In the genomic region with DNA sequence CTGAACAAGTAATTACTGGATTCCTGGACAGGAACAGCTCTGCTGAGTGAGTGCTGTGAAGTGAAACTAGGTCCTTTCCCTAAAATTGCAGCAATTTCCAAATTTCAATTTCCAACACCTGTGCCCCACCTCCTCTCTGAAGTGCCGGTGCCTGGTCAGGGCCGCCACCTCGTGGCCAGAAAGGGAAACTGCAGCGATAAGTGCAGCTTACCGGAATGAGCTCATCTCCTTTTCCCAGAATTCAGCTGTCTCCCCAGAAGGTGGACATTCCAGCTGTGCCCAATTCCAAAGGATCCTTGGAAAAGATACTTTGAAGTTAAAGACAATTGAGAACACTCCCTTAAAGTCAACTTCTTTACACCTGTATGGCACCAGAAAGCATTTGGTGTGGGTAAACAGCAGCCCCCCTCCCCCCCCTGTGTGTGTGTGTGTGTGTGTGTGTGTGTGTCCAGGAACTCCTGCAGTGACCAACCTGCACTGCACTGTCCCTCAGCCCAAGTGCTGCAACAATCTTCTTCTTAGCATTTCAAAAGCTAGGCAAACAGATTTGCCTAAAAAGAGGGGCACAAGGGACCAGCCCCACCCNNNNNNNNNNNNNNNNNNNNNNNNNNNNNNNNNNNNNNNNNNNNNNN, we compare ENCODE assay signal across 9 mouse cellular contexts. TPM values are rescaled to one million over a fixed set of nuclear protein-coding genes. Genes with fewer than 3 reads are reported as not detected.
DNase-seq lines count a peak whose midpoint lies in the region; ATAC-seq and TF ChIP-seq lines count a peak whose summit lies in the region.
"Had no signal": no experiment of that assay in that cellular context is flagged by ENCODE, and none has a peak within 500 bp of the region (broad histone marks: within the 10 kb centered on the region; RNA-seq: fewer than 3 reads in every experiment).

No protein-coding gene starts in this region.

- H3K9me3 ChIP-seq in forebrain, embryonic 10.5 days: no peaks in the 10 kb centered on the region
- no peaks in the 10 kb centered on the region for H3K9me3 ChIP-seq in forebrain, embryonic 16.5 days (ENCODE audit: control insufficient read depth, low read length)
- no peaks in the 10 kb centered on the region for H3K9me3 ChIP-seq in intestine, embryonic 15.5 days
- H3K9me3 ChIP-seq: lung, embryonic 15.5 days had no signal

- no peak overlapping the region for H3K9ac ChIP-seq in forebrain, embryonic 16.5 days (replicated peaks; ENCODE audit: low read depth, low read length)
- no peak overlapping the region for H3K9ac ChIP-seq in intestine, embryonic 15.5 days
- H3K9ac ChIP-seq: lung, embryonic 15.5 days had no signal

- no peaks in the 10 kb centered on the region for H3K36me3 ChIP-seq in forebrain, embryonic 10.5 days (replicated peaks)
- H3K36me3 ChIP-seq in forebrain, embryonic 16.5 days (ENCODE audit: control insufficient read depth, insufficient read depth): no peaks in the 10 kb centered on the region
- no peaks in the 10 kb centered on the region for H3K36me3 ChIP-seq in intestine, embryonic 15.5 days
- H3K36me3 ChIP-seq: lung, embryonic 15.5 days had no signal

- peaks cover 4% of the 10 kb centered on the region; the same call in 1 of the 2 replicates for H3K4me1 ChIP-seq in forebrain, embryonic 10.5 days
- peaks cover 7% of the 10 kb centered on the region for H3K4me1 ChIP-seq in forebrain, embryonic 16.5 days (replicated peaks; ENCODE audit: control insufficient read depth, insufficient read depth, low read length)
- no peaks in the 10 kb centered on the region for H3K4me1 ChIP-seq in intestine, embryonic 15.5 days (replicated peaks)

- DNase-seq in forebrain, embryonic 10.5 days (ENCODE audit: extremely low spot score, low spot score): peak; percentile 67
- peak; percentile 85 for DNase-seq in cerebellum, adult 9-10 months
- peak; percentile 79 for DNase-seq in gastrocnemius, adult 2 months
- peak; percentile 48 to 70 for DNase-seq in left cerebral cortex, adult 8-10 months (ENCODE audit: low spot score in 2 of 2)
- DNase-seq in mesoderm, embryonic 11.5 days (ENCODE audit: low read depth, low spot score): peak; percentile 66
- peak; percentile 45 for DNase-seq in spleen, adult 12 weeks (ENCODE audit: low spot score)

- H3K4me2 ChIP-seq in forebrain, embryonic 16.5 days (ENCODE audit: low read length): no peak overlapping the region
- no peak overlapping the region for H3K4me2 ChIP-seq in intestine, embryonic 15.5 days (replicated peaks)
- H3K4me2 ChIP-seq: lung, embryonic 15.5 days had no signal

- intact Hi-C loops in gastrocnemius, adult 2 months (cut with DNase I): loop anchor here (1.0 kb wide), 1 partner anchor 59 kb away; no protein-coding TSS in a partner anchor

- 5% methylated on average over 5 of the region's 5 CpGs for WGBS in forebrain, embryonic 10.5 days
- 3% methylated on average over 5 of the region's 5 CpGs for WGBS in forebrain, embryonic 16.5 days
- WGBS in intestine, embryonic 15.5 days: 2% methylated on average over 5 of the region's 5 CpGs

- ATAC-seq in forebrain, embryonic 16.5 days: no peak
- ATAC-seq in intestine, embryonic 15.5 days: peak; percentile 74

- no peak overlapping the region for H3K4me3 ChIP-seq in forebrain, embryonic 10.5 days
- no peak overlapping the region for H3K4me3 ChIP-seq in forebrain, embryonic 16.5 days (replicated peaks; ENCODE audit: low read length)
- H3K4me3 ChIP-seq in gastrocnemius, adult 2 months: no peak overlapping the region
- H3K4me3 ChIP-seq in intestine, embryonic 15.5 days (replicated peaks): no peak overlapping the region
- H3K4me3 ChIP-seq: lung, embryonic 15.5 days had no signal

- 0 out of 2 replicates have a peak overlapping the region, but pooled peaks have one; percentile 30 for H3K27ac ChIP-seq in forebrain, embryonic 10.5 days
- no peak overlapping the region for H3K27ac ChIP-seq in forebrain, embryonic 16.5 days (ENCODE audit: low read length)
- H3K27ac ChIP-seq in gastrocnemius, adult 2 months: no peak overlapping the region
- H3K27ac ChIP-seq in intestine, embryonic 15.5 days: no peak overlapping the region
- H3K27ac ChIP-seq: lung, embryonic 15.5 days had no signal

- TF ChIP-seq CTCF in gastrocnemius, adult 2 months (IDR thresholded peaks at IDR 0.05): peak; percentile 99

- H3K27me3 ChIP-seq in forebrain, embryonic 10.5 days (ENCODE audit: poor library complexity, severe bottlenecking): no peaks in the 10 kb centered on the region
- H3K27me3 ChIP-seq in forebrain, embryonic 16.5 days (replicated peaks; ENCODE audit: control insufficient read depth, insufficient read depth, low read length): no peaks in the 10 kb centered on the region
- no peaks in the 10 kb centered on the region for H3K27me3 ChIP-seq in intestine, embryonic 15.5 days (replicated peaks)
- H3K27me3 ChIP-seq: lung, embryonic 15.5 days had no signal

RNA-seq across cellular contexts. Expression of a gene that starts 13.2 kb away (rescaled TPM):
- polyA plus RNA-seq in forebrain, embryonic 10.5 days (2016; fragmentation: Nextera tagmentation; extraction: Ambion mirVana): 4.2 TPM in 2 replicates
- polyA plus RNA-seq in forebrain, embryonic 16.5 days (2015; fragmentation: Nextera tagmentation; extraction: Ambion mirVana): 6.1 and 6.7 TPM in 2 replicates
- total RNA-seq in gastrocnemius, adult 2 months (2021): 10 to 100 TPM; 18.7 to 21.4 TPM
- 345 and 376 TPM in 2 replicates for polyA plus RNA-seq in intestine, embryonic 15.5 days (2015; fragmentation: Nextera tagmentation; extraction: Ambion mirVana)
- 10 to 100 TPM in 3 of 4 experiments, 1 to 10 TPM in 1; 7.6 to 10.2 (median 10.1) TPM for total RNA-seq in left cerebral cortex, adult 8-10 months (2022)

RNA-seq across cellular contexts. Expression of a gene that starts 42.7 kb away (rescaled TPM):
- polyA plus RNA-seq in forebrain, embryonic 10.5 days (2016; fragmentation: Nextera tagmentation; extraction: Ambion mirVana): 11.4 and 13.6 TPM in 2 replicates
- polyA plus RNA-seq in forebrain, embryonic 16.5 days (2015; fragmentation: Nextera tagmentation; extraction: Ambion mirVana): 36.8 and 36.9 TPM in 2 replicates
- total RNA-seq in gastrocnemius, adult 2 months (2021): 10 to 100 TPM; 32.0 to 44.5 TPM
- 13.7 and 14.8 TPM in 2 replicates for polyA plus RNA-seq in intestine, embryonic 15.5 days (2015; fragmentation: Nextera tagmentation; extraction: Ambion mirVana)
- 100 to 1,000 TPM; 363 to 417 (median 388) TPM for total RNA-seq in left cerebral cortex, adult 8-10 months (2022)

Comparison
In these comparisons a context has a peak if more than half of its experiments do, and no peak if none do; other contexts are left out.
1. RNA of a gene that starts 13.2 kb away (polyA plus RNA-seq): 345 to 376 TPM in intestine, embryonic 15.5 days; 6.1 to 6.7 TPM in forebrain, embryonic 16.5 days and 4.2 TPM in forebrain, embryonic 10.5 days; every median in the first group is over 10 times any median in the second.
2. Peak in every context shown above with its lines, with median percentiles within 50 percentile points of each other: DNase-seq.